Mouse (Mus musculus) lung, embryonic 14.5 days (tissue): ENCODE results near the gene Atl1. TPM values are rescaled to one million over a fixed set of nuclear protein-coding genes. Genes with fewer than 3 reads are reported as not detected.

Experiments used
- ATAC-seq: fragments of 200-750 bp; cut with Nextera tagmentation; 2 replicates; pipeline ENCODE4 v1.8.0; 2017; ENCODE audit warnings: mild to moderate bottlenecking, moderate TSS enrichment, moderate library complexity; ENCODE audit not compliant: insufficient read depth
- DNase-seq: peaks from one replicate; pipeline ENCODE4 v3.0.0-alpha.2; 2015
- H3K27ac ChIP-seq: fragments of 300-500 bp; sonication (generic); 2 replicates; pipeline ENCODE4 v1.5.1; 2014; ENCODE audit warnings: low read depth, mild to moderate bottlenecking, moderate library complexity
- H3K27me3 ChIP-seq: fragments of 300-500 bp; sonication (generic); 2 replicates; pipeline ENCODE4 v1.6.1; 2014; ENCODE audit warnings: low read length, control low read depth; ENCODE audit not compliant: insufficient read depth
- H3K36me3 ChIP-seq: fragments of 300-500 bp; sonication (generic); 2 replicates; pipeline ENCODE4 v1.6.1; 2014; ENCODE audit warnings: control low read depth; ENCODE audit not compliant: insufficient read depth
- H3K4me1 ChIP-seq: fragments of 300-500 bp; sonication (generic); 2 replicates; pipeline ENCODE4 v1.6.1; 2014; ENCODE audit warnings: antibody characterized with exemption, control low read depth; ENCODE audit not compliant: insufficient read depth
- H3K4me2 ChIP-seq: fragments of 300-500 bp; sonication (generic); 2 replicates; pipeline ENCODE4 v1.6.1; 2014; ENCODE audit warnings: mild to moderate bottlenecking
- H3K4me3 ChIP-seq: fragments of 300-500 bp; sonication (generic); 2 replicates; pipeline ENCODE4 v1.5.1; 2014; ENCODE audit warnings: low read depth, low read length
- H3K9ac ChIP-seq: fragments of 300-500 bp; sonication (generic); 2 replicates; pipeline ENCODE4 v1.6.1; 2014
- H3K9me3 ChIP-seq: fragments of 300-500 bp; sonication (generic); 2 replicates; pipeline ENCODE4 v1.6.1; 2016; ENCODE audit warnings: low read depth, low read length, control low read depth
- CTCF ChIP-seq: IDR thresholded peaks from 2 replicates; pipeline ENCODE4 v1.5.1; 2016; ENCODE audit warnings: antibody characterized with exemption, low read depth
- WGBS: fragments of 180-500 bp; shearing (Covaris S2); extraction: QIAGEN DNeasy Blood & Tissue Kit; methylation state at CpG from one replicate; pipeline ENCODE4 v1.1.7; 2014; 5-methylcytosine and 5-hydroxymethylcytosine counted together
- polyA plus RNA-seq: library from polyadenylated mRNA; unstranded; fragments of >200 nt; fragmentation: Nextera tagmentation; extraction: Ambion mirVana; gene quantifications from 2 replicates; pipeline ENCODE4 v1.2.1, GENCODE M21; 2014

The Atl1 gene
- polyA plus RNA-seq, 1 experiment from 2014 or later = 3.2 TPM

DNA sequence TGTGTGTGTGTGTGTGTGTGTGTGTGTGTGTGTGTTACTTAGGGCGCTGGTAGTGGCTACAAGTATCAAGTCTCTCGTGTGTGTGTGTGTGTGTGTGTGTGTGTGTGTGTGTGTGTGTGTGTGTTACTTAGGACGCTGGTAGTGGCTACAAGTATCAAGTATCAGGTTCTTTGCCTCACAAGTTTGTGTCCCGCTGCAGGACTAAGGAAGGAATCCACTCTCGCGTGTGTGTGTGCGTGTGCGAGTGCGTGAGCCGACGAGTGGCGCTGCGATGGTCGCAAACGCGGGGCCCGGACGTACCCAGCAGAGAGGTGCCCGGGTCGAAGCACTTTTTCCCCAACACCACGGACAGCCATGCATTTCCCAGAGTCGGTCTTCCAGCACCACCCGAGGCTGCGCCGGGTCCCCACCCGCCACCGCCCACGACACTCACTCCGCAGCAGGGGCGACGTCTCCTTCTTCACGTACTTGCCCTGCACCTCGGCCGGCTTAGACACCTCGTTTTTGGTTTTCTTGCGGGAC lies 93.9 kb downstream of the Atl1 start:
- under 1% methylated on average over 36 of the region's 36 CpGs for WGBS
- ATAC-seq (peak; percentile 68), DNase-seq (peak; percentile 54)
- Histone ChIP-seq H3K36me3 (peaks cover 31% of the 10 kb centered on the region), H3K9me3 (no peaks in the 10 kb centered on the region), H3K4me2 (peak overlapping the region; percentile 62), H3K27me3 (no peaks in the 10 kb centered on the region), H3K27ac (peak overlapping the region; percentile 92), H3K9ac (peak overlapping the region; percentile 97), H3K4me1 (0 out of 2 replicates have a peak, but pooled peaks cover 2% of the 10 kb centered on the region), H3K4me3 (peak overlapping the region; percentile 90)
- no peak for TF ChIP-seq CTCF

DNA sequence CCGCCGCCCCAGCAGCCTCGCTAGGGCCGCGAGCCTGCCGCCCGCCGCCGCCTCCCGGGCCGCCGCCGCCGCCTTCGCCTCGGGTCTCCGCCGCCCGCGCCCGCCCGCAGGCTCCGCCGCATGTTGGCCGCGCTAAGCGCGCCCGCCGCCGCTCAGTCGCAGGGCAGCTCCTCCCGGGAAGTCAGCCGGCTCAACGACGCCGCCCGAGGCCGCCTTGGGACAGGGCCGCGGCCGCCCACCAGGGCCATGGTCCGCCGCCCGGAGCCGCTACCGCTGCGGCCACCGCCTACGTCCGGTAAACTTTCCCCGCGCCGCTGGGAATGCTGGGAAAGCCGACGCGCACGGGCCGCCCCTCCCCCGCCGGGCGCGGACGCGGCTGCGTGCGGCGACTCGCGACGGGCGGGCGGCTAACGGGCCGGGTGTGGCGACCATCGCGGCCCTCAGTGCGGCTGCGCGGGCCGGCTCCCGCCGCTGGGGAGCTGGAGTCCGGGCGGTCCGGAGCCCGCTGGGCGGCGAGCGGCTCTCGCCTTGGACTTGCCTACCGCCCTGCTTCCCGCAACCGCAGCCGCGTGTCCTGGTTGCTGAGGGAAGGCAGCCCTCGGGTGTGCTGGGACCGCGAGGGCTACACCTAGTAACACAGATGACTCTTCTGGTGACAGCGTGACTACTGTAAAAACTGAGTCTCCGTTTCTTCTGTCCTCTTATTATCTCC lies 94.5 kb downstream of the Atl1 start, which contains the start of gene Sav1:
Sav1 (minus strand) TSS at position 217 of the 712 bp plus-strand sequence.
- H3K4me2 ChIP-seq = peak within 1 kb of the TSS; percentile 62
- no peaks in the 10 kb centered on the region for H3K27me3 ChIP-seq
- H3K9ac ChIP-seq = peak within 1 kb of the TSS; percentile 97
- TF ChIP-seq CTCF = no peak
- ATAC-seq (peak; percentile 93), DNase-seq (peak; percentile 94)
- peaks cover 25% of the 10 kb centered on the region for H3K36me3 ChIP-seq
- WGBS = under 1% methylated on average over 101 of the region's 102 CpGs
- H3K4me3 ChIP-seq = peak within 1 kb of the TSS; percentile 90
- H3K9me3 ChIP-seq = no peaks in the 10 kb centered on the region
- peak within 1 kb of the TSS; percentile 92 for H3K27ac ChIP-seq
- H3K4me1 ChIP-seq = 0 out of 2 replicates have a peak, but pooled peaks cover 2% of the 10 kb centered on the region

DNA sequence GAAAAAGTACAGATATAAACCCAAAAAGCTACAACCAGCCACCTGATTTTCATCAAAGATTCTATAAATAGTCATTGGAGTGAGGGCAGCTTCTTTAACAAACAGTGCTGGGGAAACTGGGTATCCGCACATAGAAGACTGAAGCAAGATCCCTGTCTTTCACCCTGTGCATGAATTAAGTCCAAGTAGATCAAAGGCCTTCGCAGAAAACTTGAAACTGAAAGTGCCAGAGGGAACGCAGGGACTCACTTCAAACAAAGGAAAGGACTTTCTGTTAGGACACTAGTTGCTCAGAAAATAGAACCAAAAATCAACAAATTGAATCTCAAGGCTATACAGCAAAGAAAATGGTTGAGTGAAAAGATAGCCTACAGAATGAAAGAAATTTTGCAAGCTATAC lies 103.0 kb downstream of the Atl1 start:
- WGBS = 69% methylated on average over 3 of the region's 3 CpGs
- Histone ChIP-seq H3K36me3 (no peaks in the 10 kb centered on the region), H3K4me3 (no peak overlapping the region), H3K9ac (no peak overlapping the region), H3K27me3 (no peaks in the 10 kb centered on the region), H3K9me3 (no peaks in the 10 kb centered on the region), H3K4me2 (no peak overlapping the region), H3K4me1 (no peaks in the 10 kb centered on the region), H3K27ac (no peak overlapping the region)
- no peak for ATAC-seq
- no peak for DNase-seq
- TF ChIP-seq CTCF = no peak

DNA sequence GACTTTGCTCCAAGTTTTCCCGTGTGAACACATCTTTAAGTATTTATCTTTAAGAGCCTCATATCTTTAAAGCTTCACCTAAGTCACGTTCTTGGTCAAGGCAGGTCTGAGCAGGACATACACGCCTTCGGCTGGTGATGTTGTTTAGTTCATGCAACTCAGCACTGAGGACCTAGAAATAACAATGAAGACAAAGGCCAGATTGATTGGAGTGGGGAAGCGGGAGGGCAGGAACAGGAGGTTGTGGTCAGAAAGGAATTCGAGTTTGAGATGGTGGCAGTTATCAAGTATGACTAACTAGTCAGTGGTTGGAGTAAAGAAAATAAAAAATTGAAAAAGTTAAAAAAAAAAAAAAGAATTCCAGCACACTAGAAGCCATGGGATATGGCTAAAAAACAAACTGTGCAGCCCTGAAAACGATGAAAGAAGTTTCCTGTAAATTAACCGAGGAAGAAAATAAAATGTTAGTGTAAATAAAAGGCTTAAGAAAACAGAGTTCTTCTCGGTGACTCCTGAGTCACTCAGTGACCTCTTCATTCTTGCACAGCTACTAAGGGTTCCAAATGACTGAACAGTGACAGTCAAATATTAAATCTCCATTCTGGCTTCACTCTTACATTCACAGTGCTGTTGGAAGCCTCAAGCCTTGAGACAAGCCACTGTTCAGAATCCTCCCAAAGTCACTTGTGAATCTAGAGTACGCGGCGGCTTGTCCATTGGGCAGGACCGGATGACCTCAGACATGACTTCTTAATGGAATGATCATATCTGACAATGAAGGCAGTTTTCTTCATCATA lies 106.0 kb downstream of the Atl1 start:
- Histone ChIP-seq H3K27me3 (no peaks in the 10 kb centered on the region), H3K9me3 (no peaks in the 10 kb centered on the region), H3K4me2 (no peak overlapping the region), H3K36me3 (no peaks in the 10 kb centered on the region), H3K27ac (no peak overlapping the region), H3K4me3 (no peak overlapping the region), H3K4me1 (no peaks in the 10 kb centered on the region), H3K9ac (no peak overlapping the region)
- DNase-seq (no peak), ATAC-seq (no peak)
- WGBS = 63% methylated on average over 13 of the region's 13 CpGs
- TF ChIP-seq CTCF = no peak

DNA sequence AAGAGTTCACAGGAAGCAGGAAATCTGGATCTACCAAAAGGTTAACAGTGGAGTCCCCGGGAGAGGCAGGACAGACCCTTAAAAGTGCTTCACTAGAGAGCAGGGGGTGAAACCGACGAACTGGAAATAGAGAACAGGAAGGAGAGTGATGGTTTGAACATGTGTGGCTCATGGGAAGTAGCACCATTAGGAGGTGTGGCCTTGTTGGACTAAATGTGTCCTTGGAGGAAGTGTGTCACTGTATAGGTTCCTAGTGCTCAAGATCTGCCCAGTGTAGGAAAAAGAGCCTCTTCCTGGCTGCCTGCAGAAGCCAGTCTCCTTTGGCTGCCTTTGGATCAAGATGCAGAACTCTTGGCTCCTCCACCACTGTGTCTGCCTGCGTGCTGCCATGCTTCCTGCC lies 112.7 kb downstream of the Atl1 start:
- 66% methylated on average over 4 of the region's 4 CpGs for WGBS
- Histone ChIP-seq H3K9ac (no peak overlapping the region), H3K4me1 (no peaks in the 10 kb centered on the region), H3K36me3 (no peaks in the 10 kb centered on the region), H3K9me3 (no peaks in the 10 kb centered on the region), H3K27ac (no peak overlapping the region), H3K4me2 (no peak overlapping the region), H3K27me3 (no peaks in the 10 kb centered on the region), H3K4me3 (no peak overlapping the region)
- TF ChIP-seq CTCF = no peak
- DNase-seq (no peak), ATAC-seq (no peak)

DNA sequence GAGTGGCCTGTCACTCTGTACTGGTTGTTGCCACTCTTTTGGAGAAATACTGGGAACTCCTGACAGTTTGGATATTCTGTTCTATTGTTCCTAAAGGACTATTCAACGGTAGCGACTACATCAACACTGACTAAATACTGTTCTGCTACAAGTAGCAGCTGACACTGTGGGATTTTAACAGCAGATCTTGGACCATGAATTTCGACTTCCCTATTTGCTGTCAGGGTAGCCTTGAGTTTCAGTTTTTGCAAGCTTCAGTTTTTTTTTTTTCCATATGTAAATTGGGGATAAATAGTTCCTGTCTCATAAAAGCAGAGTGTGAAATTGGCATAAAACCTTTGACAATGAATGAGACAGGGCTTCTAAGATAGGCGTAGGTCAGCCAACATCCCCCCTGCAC lies 117.9 kb downstream of the Atl1 start:
- peaks cover 12% of the 10 kb centered on the region for H3K36me3 ChIP-seq
- no peaks in the 10 kb centered on the region for H3K9me3 ChIP-seq
- no peaks in the 10 kb centered on the region for H3K27me3 ChIP-seq
- H3K9ac ChIP-seq = no peak overlapping the region
- no peak for ATAC-seq
- no peak overlapping the region for H3K4me2 ChIP-seq
- WGBS = 93% methylated on average over 4 of the region's 4 CpGs
- TF ChIP-seq CTCF = no peak
- H3K27ac ChIP-seq = no peak overlapping the region
- no peak for DNase-seq
- no peak overlapping the region for H3K4me3 ChIP-seq
- no peaks in the 10 kb centered on the region for H3K4me1 ChIP-seq

GRCm38 (mm10) chr12:70011681-70012080 lies 119.3 kb downstream of the Atl1 start:
- Histone ChIP-seq H3K27me3 (no peaks in the 10 kb centered on the region), H3K27ac (no peak overlapping the region), H3K36me3 (peaks cover 24% of the 10 kb centered on the region), H3K9ac (no peak overlapping the region), H3K4me1 (no peaks in the 10 kb centered on the region), H3K4me3 (no peak overlapping the region), H3K4me2 (no peak overlapping the region), H3K9me3 (no peaks in the 10 kb centered on the region)
- WGBS = 74% methylated on average over 5 of the region's 5 CpGs
- DNase-seq (no peak), ATAC-seq (no peak)
- TF ChIP-seq CTCF = no peak
